Mouse (Mus musculus) liver, adult (tissue): Measurements from ENCODE around the gene Rtn4rl1.

Experiments used
- GATA4 ChIP-seq: IDR thresholded peaks from 2 replicates; pipeline ENCODE4 v1.6.1; 2014; ENCODE audit warnings: mild to moderate bottlenecking, low read length; ENCODE audit not compliant: insufficient replicate concordance

Gene Rtn4rl1

GRCm38 (mm10) chr11:75262791-75263190 is 69.2 kb downstream of the Rtn4rl1 start:
- TF ChIP-seq GATA4: no peak

DNA sequence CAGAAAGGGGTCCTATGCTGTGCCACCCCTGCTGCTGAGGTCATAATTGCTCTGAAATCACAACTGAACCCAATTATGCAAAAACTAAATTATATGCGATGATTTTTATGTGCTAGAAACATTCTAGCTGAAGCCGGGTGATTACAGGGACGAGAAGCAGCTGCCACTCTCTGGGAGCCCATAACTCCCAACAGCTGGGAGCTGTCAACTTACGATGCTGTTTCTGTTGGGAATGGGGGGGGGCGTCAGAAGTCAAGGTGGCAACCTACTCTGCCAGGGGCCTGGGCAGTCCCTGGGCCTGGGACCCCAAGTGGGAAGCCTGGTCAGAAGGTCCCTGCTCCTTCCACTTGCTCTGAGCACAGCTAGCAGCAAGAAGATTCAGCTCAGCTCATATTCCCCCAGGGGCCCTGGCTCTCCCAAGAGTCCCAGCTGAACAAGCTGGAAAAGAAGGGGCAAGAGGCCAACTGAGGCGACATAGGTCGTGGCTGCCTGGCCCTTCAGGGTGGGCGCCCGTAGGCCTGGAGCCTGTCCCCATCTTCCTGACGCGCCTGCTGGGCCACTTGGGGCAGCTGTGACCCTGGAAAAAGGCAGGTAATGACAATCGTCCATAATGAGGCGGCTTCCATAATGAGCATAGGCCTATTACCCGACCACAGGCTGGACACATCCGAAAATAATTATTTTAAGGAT is 69.8 kb downstream of the Rtn4rl1 start:
- no peak for TF ChIP-seq GATA4

DNA sequence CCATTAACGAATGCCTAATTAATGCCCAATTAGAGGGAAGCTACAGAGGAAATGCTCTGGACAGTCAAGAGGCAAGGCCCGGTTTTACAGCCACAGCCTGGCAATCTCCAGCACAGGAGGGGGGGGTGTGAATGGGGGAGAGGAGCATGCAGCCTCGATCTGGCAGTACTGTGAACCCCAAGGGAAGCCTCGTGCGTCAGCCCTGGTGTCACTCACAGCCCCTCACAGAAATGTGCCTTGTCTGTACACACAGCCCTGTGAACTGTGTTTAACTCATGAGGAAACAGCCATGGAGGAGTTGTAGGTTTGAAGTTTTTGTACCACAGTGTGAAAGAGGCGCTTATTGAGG is 70.4 kb downstream of the Rtn4rl1 start:
- no peak for TF ChIP-seq GATA4

DNA sequence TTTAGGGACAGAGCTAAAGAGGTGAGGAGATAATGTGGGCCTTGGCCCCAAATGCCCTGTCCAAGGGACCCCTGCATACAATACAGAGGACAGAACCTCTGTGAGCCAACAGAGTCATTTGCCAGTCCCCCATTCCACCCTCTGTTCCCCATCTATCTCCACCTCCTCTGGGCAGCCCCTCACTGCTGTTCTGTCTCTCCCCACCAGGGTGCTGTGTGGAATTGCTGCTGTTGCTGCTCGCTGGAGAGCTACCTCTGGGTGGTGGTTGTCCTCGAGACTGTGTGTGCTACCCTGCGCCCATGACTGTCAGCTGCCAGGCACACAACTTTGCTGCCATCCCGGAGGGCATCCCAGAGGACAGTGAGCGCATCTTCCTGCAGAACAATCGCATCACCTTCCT is 71.0 kb downstream of the Rtn4rl1 start:
- no peak for TF ChIP-seq GATA4

DNA sequence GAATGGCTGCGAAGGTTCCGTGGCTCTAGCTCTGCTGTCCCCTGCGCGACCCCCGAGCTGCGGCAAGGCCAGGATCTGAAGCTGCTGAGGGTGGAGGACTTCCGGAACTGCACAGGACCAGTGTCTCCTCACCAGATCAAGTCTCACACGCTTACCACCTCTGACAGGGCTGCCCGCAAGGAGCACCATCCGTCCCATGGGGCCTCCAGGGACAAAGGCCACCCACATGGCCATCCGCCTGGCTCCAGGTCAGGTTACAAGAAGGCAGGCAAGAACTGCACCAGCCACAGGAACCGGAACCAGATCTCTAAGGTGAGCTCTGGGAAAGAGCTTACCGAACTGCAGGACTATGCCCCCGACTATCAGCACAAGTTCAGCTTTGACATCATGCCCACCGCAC is 72.0 kb downstream of the Rtn4rl1 start:
- TF ChIP-seq GATA4: no peak

DNA sequence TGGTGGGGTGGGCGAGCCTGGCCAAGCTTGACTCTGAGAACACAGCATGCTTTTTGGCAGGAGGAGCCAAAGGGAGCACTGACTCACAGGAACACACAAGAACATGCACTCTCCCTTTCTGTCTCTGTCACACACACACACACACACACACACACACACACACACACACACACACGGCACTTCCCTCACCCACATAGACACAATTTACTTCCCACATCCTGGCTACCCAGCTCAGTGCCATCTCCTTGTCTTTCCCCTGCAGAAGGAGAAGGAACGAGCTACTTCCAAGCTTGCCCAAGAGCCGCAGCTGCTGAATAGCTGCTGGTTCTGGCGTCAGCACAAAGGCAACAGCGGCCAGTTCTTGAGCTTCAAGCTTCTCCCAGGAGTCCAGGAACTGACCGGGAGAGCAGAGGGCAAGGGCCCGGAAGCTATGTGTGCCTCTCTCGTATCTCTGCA is 74.3 kb downstream of the Rtn4rl1 start:
- TF ChIP-seq GATA4: no peak

DNA sequence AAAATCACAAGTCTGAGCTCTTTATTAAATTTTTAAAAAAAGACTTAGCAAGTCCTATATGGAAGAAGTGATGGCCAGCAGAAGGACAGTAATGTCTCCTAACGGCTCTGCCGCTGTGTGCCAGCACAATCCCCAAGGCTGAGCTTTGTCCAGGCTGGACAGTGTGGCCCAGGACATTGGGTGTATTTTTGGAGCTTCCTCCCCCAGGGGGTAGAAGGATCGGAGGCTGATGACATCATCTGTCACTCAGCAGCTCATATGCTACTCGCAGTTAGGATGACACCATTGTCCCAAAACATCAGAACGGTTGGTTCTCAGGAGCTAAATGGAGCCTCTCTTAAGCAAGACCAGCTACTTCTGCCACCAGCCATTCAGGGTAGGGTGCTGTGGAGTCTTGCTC is 74.9 kb downstream of the Rtn4rl1 start:
- TF ChIP-seq GATA4: no peak

- TF ChIP-seq GATA4: no peak; the same call in 1 of the 2 replicates
Observed at GRCm38 (mm10) chr11:75269213-75269612, 75.6 kb downstream of the Rtn4rl1 start.

GRCm38 (mm10) chr11:75270276-75270984 is 76.8 kb downstream of the Rtn4rl1 start:
- no peak for TF ChIP-seq GATA4

- no peak for TF ChIP-seq GATA4
Observed at GRCm38 (mm10) chr11:75270985-75271434, 77.4 kb downstream of the Rtn4rl1 start.

DNA sequence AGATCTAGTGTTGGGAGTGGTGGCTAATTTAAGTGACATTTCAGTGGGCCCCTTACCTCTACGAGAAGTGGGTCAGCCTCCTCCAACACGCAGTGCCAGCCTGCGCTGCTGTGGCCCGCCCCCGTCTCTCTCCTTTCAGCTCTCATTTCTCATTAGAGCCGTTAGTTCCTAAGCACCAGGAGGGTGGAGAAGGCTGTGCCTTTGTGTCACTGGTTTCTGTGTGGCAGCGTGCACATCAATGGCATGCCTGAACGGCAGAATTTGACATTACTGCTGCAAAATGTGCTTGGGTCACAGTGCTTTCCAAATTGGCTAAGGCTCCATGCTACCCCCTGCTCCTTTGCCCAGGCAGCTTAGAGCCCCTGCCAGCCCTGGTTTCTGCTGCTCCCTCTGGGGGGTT is 79.9 kb downstream of the Rtn4rl1 start:
- no peak for TF ChIP-seq GATA4

DNA sequence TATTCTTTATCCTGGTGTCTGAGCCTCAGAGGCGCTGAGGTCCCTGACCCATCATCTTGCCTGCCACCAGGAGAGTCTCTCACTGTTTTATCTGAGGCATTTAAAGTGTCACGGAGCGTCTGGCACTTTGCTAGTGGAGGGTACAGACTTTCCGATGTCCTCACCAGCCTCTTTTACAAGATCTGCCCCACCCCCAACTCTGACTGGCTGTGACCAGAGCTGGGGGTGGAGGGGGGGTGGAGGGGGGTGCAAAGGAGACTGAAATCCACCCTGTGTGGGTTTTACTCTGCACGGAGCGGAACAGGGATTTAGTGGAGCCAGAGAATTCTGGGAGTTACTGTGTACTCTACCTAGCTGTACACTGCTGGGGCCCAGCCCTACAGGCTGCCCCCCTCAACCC is 81.5 kb downstream of the Rtn4rl1 start:
- TF ChIP-seq GATA4: no peak

DNA sequence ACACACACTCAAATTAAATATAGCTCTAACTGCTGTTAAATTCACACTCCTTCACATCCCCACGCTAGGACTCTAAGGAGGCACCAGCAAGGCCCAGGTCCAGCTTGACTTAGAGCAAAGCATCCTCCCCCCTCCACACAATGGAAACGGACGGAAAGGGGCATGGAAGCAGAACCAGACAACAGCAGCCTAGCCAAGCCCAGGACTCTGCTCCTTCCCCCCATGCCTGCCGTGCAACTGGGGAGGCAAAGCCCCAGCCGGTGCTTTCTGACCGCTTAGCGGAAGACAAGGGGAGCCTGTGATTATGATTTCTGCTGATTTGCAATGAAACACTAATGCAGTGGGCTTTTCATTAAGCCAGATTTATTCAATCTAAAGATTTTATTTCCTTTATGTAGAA is 84.5 kb downstream of the Rtn4rl1 start:
- no peak for TF ChIP-seq GATA4

DNA sequence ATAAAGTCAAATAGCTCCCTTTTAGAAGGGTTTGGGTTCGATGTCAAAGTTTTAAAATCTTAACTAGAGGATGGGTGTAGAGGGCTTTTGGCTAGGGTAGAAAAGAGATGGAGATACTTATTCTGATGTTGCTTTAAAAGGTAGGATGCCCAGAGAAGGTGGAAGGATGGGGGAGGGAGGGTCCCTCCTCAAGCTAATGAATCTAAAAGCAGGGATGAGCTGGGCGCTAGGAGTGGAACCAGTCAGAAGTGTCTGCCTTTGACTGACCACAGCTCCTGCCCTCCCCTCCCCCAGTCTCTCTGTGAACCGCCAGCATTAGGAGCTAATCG is 85.4 kb downstream of the Rtn4rl1 start:
- no peak for TF ChIP-seq GATA4

DNA sequence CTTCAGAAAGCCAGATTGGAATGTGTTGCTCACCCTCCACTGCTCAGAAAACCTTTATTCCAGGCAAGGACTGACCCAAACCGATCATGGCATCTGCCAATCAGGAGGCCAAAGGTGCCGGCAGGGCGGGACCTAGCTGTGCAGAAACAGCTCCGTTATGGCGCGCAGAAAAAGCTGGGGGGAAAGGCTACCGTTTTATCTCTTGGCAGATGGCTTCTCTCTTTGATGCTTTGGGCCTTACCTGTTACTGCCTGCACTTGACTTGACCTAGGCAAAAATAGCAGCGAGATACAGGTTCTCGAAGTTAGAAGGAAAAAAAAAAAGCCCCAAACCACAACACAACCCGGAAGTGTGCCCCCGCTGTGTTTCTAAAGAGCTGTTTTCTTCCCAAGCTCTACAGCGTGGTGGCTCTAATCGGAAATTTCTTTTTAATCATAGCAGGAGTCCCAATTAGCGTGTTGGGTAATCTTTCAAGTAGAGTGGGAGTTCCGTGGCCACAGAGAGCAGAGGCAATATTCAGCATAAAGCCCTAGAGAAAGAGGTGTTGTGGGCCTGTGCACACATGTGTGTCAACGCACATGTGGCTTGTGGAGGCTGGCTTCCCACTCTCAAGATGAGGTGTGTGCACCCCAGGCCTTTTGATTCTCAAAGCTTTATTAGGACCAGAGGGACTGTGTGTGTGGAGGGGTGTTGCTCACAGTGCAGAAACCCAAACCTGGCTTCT is 85.9 kb downstream of the Rtn4rl1 start:
- no peak for TF ChIP-seq GATA4

- no peak for TF ChIP-seq GATA4
Observed at GRCm38 (mm10) chr11:75280066-75280410, 86.5 kb downstream of the Rtn4rl1 start.
